Mouse (Mus musculus) lung, postnatal 36 days (tissue): ENCODE results near the gene Clta.
A peak's percentile ranks its signal among the peaks of the same experiment; 100 is the strongest.

Source experiments
- DNase-seq: peaks from one replicate; pipeline ENCODE4 v3.0.0; 2022; ENCODE audit warnings: mixed read lengths

Clta gene

GRCm38 (mm10) chr4:43980846-43981245 lies 23.4 kb upstream of the Clta start:
- DNase-seq: no peak

- DNase-seq: no peak
Observed at GRCm38 (mm10) chr4:43981251-43981650, 23.0 kb upstream of the Clta start.

- DNase-seq: peak; percentile 96
Observed at GRCm38 (mm10) chr4:43982053-43982732, 22.1 kb upstream of the Clta start.

GRCm38 (mm10) chr4:43983181-43983580 lies 21.1 kb upstream of the Clta start, which contains the start of gene Ccin:
Ccin (plus strand) TSS chr4:43983483.
- no peak for DNase-seq

GRCm38 (mm10) chr4:43983756-43984155 lies 20.5 kb upstream of the Clta start:
- DNase-seq: no peak

GRCm38 (mm10) chr4:43984326-43984725 lies 19.9 kb upstream of the Clta start:
- DNase-seq: no peak

- no peak for DNase-seq
Observed at GRCm38 (mm10) chr4:43988976-43989375, 15.3 kb upstream of the Clta start.

GRCm38 (mm10) chr4:43993072-43993471 lies 11.2 kb upstream of the Clta start:
- DNase-seq: no peak

- DNase-seq: no peak
Observed at GRCm38 (mm10) chr4:43994342-43994741, 9.9 kb upstream of the Clta start.

GRCm38 (mm10) chr4:44003622-44004021 lies 630 bp upstream of the Clta start:
- DNase-seq: peak; percentile 38

GRCm38 (mm10) chr4:44004623-44005409 lies 564 bp downstream of the Clta start:
- DNase-seq: no peak

GRCm38 (mm10) chr4:44010176-44010575 lies 5.9 kb downstream of the Clta start:
- DNase-seq: no peak

- DNase-seq: no peak
Observed at GRCm38 (mm10) chr4:44010893-44011292, 6.6 kb downstream of the Clta start.

GRCm38 (mm10) chr4:44011799-44012198 lies 7.5 kb downstream of the Clta start:
- DNase-seq: no peak

- peak; percentile 97 for DNase-seq
Observed at GRCm38 (mm10) chr4:44012376-44013367, 8.4 kb downstream of the Clta start.

GRCm38 (mm10) chr4:44013391-44014070 lies 9.3 kb downstream of the Clta start:
- DNase-seq: no peak

- peak; percentile 35 for DNase-seq
Observed at GRCm38 (mm10) chr4:44016071-44016470, 11.8 kb downstream of the Clta start.

- DNase-seq: no peak
Observed at GRCm38 (mm10) chr4:44016791-44017190, 12.5 kb downstream of the Clta start.

- no peak for DNase-seq
Observed at GRCm38 (mm10) chr4:44022323-44022722, 18.1 kb downstream of the Clta start.

GRCm38 (mm10) chr4:44022766-44023165 lies 18.5 kb downstream of the Clta start:
- no peak for DNase-seq

- DNase-seq: no peak
Observed at GRCm38 (mm10) chr4:44023681-44024080, 19.4 kb downstream of the Clta start.

- DNase-seq: no peak
Observed at GRCm38 (mm10) chr4:44024241-44024640, 20.0 kb downstream of the Clta start.
